Mouse (Mus musculus): Measurements from ENCODE around the gene Rpl38. TPM values are rescaled to one million over a fixed set of nuclear protein-coding genes. Genes with fewer than 3 reads are reported as not detected.

Rpl38 gene
- polyA plus RNA-seq (2015; fragmentation: Nextera tagmentation; extraction: Ambion mirVana), result 856 and 902 TPM in 2 replicates

GRCm38 (mm10) chr11:114668301-114668710 lies at the start of gene Rpl38:
Gene Rpl38, plus strand, starts transcription at chr11:114668524.

GRCm38 (mm10) chr11:114675341-114675825 lies 7.1 kb downstream of the Rpl38 start, which contains the start of gene Ttyh2:
Gene Ttyh2, plus strand, starts transcription at chr11:114675431.

Other genes with a start within 250 kb of the Rpl38 start
- 8.6 and 9.8 TPM in 2 replicates for gene Ttyh2, start 6.9 kb downstream of the Rpl38 start, polyA plus RNA-seq (2015; fragmentation: Nextera tagmentation; extraction: Ambion mirVana)
- gene Dnaic2, start 58.9 kb downstream of the Rpl38 start, polyA plus RNA-seq (2015; fragmentation: Nextera tagmentation; extraction: Ambion mirVana), result 0.36 and 0.67 TPM in 2 replicates
- gene Kif19a, start 96.9 kb downstream of the Rpl38 start, polyA plus RNA-seq (2015; fragmentation: Nextera tagmentation; extraction: Ambion mirVana), result 0.23 TPM in 1 of 2 replicates, not detected in the other
- not detected in 2 replicates for gene Btbd17, start 127.4 kb downstream of the Rpl38 start, polyA plus RNA-seq (2015; fragmentation: Nextera tagmentation; extraction: Ambion mirVana)
- not detected in 2 replicates for gene Gpr142, start 130.4 kb downstream of the Rpl38 start, polyA plus RNA-seq (2015; fragmentation: Nextera tagmentation; extraction: Ambion mirVana)
- gene Gprc5c, start 182.6 kb downstream of the Rpl38 start, polyA plus RNA-seq (2015; fragmentation: Nextera tagmentation; extraction: Ambion mirVana), result 4.9 and 5.6 TPM in 2 replicates
- 2.0 and 3.5 TPM in 2 replicates for gene Cd300a, start 221.5 kb downstream of the Rpl38 start, polyA plus RNA-seq (2015; fragmentation: Nextera tagmentation; extraction: Ambion mirVana)